Mouse (Mus musculus) gastrocnemius, postnatal 25 days (tissue): Measurements from ENCODE around the gene Pms2. TPM values are rescaled to one million over a fixed set of nuclear protein-coding genes. Genes with fewer than 3 reads are reported as not detected.
A peak's percentile ranks its signal among the peaks of the same experiment; 100 is the strongest.

Experiments used
- DNase-seq: peaks from one replicate; pipeline ENCODE4 v3.0.0; 2022
- total RNA-seq, 2 experiments: library from RNA; stranded (reverse); gene quantifications; 1 replicate in 1 of 2; 2 replicates in 1 of 2; pipeline ENCODE4 v1.2.3; 2021

The Pms2 gene
- total RNA-seq, 2 experiments from 2014 or later, result 4.9 to 7.0 TPM

DNA sequence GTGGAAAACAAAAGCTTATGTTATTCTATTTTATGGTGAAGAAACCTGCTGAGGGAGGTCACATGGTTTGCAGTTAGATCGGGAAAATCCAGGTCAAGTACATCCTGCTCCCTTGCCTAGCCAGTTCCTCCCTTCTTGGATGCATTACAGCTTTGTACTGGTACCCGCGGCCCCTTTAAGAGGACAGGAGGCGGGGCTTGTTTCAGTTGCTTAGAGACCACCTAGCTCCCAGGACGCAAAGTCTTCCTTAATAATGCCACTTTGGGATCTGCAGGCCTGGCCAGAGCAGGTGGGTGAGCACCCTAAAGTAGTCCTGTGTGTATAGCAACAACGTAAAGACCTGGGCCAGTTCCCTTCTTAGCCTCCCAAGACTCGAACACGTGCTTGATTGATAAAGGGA, 23.1 kb downstream of the Pms2 start, which contains the start of gene Rsph10b:
TSS of gene Rsph10b (plus strand) at position 205 of the 400 bp plus-strand sequence.
- DNase-seq, result no peak

DNA sequence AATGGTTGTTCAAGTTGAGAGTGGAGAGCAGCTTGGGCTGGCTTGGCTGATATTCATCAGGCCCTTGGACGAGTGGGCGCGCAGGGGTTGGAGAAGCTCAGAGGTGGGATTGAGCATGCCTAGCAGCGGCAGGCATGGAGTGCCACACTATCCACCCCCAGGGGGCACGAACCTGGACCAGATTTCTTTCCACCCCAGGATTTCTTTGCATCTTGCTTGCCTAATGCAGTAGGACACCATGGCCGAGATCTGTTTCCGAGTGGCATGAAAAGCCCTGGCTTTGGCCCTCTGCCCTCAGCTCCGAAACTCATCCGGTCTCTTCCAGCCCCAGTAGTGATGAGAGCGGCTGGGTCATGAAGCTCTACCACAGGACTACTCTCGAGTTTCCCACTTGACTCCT, 23.6 kb downstream of the Pms2 start:
- DNase-seq, result no peak

DNA sequence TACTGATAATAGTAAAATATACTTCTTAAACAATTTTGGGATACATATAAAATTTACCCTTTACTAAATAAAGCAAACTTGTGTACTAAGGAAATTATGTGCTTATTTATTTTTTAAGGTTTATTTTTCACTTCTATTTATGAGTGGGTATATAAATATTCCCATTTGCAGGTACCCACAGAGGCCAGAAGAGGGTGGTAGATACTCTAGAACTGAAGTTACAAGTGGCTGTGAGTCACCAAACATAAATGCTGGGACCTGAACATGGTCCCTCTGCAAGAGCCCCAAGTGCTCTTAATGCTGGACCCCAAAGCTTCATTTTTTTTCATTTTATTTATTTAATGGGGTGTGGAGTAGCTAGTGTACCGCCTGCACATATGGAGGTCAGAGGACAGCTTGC, 24.1 kb downstream of the Pms2 start:
- no peak for DNase-seq

DNA sequence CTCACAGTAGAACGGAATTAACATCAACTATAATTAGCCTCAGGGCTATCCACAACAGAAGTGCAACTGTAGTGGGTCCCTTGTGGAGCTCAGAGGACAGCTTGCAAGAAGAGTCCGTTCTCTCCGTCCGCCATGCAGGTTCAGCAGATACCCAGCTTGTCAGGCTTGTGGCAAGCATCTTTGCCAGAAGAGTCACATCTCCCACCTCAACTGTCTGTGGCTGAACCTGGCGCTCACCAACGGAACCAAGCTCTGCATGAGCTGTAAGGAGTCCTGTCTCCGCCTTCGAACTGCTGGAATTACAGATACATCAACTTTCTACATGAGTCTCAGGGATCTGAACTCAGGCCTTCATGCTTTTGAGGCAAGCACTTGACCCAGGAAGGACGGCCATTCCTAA, 26.4 kb downstream of the Pms2 start:
- DNase-seq, result no peak

GRCm38 (mm10) chr5:143941588-143941987, 31.8 kb downstream of the Pms2 start:
- DNase-seq, result no peak

- no peak for DNase-seq
These were observed 33.7 kb downstream of the Pms2 start for GRCm38 (mm10) chr5:143943231-143944125.

GRCm38 (mm10) chr5:143948361-143948760, 38.6 kb downstream of the Pms2 start:
- DNase-seq, result no peak

DNA sequence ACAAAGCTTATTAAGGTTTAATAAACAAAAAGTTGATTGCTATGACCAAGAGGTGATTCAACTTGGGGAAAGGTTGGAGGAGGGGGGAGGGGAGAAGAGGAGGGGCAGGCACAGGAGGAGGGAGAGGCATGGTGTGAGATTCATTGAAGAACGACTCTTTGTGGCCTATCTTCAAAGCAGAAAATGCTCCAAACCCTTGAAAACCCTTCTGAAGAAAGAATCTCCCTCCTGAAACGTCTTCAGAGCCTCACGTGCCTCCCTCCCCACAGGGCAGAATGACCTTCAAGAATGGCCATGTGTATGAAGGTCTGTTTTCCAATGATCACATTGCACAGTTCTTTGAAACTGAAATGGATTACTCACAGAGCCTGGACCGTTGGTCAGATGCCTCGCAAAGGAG, 40.3 kb downstream of the Pms2 start:
- DNase-seq, result no peak

- no peak for DNase-seq
These were observed 47.3 kb downstream of the Pms2 start for GRCm38 (mm10) chr5:143957101-143957500.

DNA sequence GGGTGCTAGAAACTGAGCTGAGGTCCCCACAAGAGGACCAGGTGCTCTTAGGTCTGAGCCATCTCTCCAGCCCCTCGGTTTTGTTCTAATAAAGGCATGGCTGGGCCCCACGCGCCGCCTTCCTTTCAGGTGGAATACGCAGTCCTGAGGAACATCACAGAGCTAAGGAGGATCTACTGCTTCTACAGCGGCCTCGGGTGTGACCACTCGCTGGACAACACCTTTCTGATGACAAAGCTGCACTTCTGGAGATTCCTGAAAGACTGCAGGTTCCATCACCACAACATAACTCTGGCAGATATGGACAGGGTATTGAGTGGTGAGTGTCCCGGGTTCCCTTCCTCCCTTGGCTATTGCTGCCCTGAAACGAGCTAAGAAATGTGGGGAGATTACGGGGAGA, 49.8 kb downstream of the Pms2 start:
- no peak for DNase-seq

DNA sequence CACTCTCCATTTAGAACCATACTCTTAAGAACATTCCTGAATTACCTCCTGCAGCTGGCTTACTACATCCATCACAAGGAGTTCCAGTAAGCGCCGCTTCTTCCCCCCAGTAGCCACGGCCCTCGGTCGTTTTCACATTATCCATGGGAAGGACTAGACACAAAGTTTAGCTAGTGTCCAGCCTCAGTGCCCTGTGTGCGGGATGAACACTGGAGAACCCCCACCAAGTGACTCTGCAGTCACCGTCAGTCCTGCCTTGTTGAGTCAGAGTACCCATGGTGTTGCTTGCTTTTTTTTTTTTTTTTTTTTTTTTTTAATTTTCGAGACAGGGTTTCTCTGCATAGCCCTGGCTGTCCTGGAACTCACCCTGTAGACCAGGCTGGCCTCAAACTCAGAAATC, 51.4 kb downstream of the Pms2 start:
- no peak for DNase-seq

- no peak for DNase-seq
These were observed 56.0 kb downstream of the Pms2 start for GRCm38 (mm10) chr5:143965586-143966345.

- DNase-seq, result no peak
These were observed 56.9 kb downstream of the Pms2 start for GRCm38 (mm10) chr5:143966671-143967070.

- DNase-seq, result no peak
These were observed 62.9 kb downstream of the Pms2 start for GRCm38 (mm10) chr5:143972628-143973027.

- DNase-seq, result peak; percentile 63
These were observed 65.3 kb downstream of the Pms2 start for GRCm38 (mm10) chr5:143974931-143975630.

- no peak for DNase-seq
These were observed 65.8 kb downstream of the Pms2 start for GRCm38 (mm10) chr5:143975631-143975933.

DNA sequence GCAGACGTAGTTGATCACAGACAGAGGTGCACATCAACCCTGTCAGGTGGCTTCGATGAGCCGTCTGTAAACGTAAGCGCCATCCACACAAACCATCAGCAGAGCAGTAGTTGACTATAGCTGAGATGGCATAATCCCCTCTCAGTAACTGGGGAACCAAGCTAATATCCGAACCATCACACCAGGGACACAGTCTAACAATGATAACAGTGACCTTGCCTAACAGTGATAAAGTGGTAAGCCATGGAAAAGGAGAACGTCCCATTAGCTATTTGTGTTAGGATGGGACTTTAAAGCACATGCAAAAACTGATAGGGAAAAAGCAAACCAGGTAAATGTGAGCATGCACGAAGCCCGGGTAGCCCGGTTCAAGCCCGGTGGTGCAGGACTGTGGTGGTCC, 66.5 kb downstream of the Pms2 start:
- DNase-seq, result no peak

DNA sequence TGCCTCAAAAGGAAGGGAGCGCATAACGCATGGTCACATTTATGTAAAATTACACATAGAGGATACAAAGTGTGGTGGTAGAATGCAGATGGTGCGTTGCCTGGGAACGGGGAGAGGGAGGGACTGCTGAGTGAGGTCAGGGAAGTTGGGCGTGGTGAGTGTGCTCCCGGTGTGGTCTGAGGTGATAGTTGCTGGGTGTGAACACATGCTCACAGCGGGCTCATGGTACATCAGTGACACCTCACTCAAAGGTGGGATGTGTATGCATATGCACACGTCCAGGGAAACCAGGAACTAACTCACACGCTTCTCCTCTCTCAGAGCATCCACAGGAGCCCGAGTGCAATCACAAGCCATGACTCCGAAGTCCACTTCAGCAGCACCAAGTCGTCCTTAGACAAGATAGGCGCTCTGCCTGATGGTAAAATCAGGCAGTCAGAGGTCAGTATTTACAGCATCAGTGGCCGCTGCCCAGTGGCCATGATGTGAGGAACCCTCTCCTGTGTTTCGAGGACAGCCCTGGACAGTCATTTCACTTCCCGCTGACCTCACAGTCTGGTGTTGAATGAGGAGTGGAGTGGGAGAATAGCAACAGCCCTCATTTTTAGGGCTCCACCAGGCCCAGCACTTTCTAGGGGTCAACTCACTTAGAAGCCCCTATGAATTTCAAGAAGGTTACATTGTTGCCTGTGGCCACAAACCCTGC, 67.1 kb downstream of the Pms2 start:
- DNase-seq, result no peak

DNA sequence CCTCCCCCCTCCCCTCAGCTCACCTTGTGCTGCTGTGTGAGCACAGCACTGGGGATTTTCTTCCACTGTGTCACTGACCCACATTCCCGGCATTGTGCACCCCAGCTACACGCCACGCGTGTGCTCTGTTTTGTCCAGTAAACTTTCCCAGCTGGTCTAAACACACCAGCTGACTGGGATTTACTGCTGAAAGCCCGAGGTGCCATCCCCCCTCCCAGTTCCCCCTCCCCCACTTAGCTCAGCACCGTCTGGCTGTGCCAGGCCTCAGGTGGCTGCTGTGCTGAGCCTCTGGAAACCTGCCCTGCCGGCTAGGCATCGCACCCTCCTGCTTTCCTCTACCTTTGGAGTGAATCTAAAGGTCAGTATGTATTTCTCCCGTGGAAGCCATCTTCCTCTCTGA, 71.1 kb downstream of the Pms2 start:
- no peak for DNase-seq

DNA sequence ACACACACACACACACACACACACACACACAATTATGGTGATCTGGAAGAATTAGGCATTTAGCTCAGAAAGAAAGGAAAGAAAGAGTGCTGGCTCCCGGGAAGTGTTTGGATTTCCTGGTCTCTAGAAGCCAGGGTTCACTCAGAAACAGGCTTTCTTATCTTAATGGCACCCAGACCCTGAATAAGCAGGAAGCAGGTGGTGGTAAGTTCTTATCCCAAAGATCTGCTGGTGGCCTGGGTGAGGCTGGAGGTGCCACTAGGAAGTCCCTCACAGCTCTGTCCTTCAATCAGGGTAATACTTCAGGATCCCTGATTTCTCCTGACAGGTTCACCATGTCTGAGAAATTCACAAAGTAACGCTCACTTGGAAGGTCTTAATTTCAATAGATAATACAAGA, 72.6 kb downstream of the Pms2 start:
- no peak for DNase-seq
